Mouse (Mus musculus) small intestine, adult 2 months (tissue): ENCODE data around the gene Gm4792.

Source experiments
- CTCF ChIP-seq: fragments of 200-500 bp; IDR thresholded peaks from 2 replicates; pipeline ENCODE4 v1.5.1; 2012; ENCODE audit warnings: low read depth, mild to moderate bottlenecking, control low read depth, inconsistent platforms, low read length, moderate library complexity, mixed read lengths; ENCODE audit not compliant: insufficient replicate concordance, insufficient read length; ENCODE audit errors: extremely low read depth
- POLR2A ChIP-seq: fragments of 200-500 bp; IDR thresholded peaks from 2 replicates; pipeline ENCODE4 v1.6.1; 2012; ENCODE audit warnings: low read depth, mild to moderate bottlenecking, control low read depth, inconsistent platforms, low read length, moderate library complexity

GRCm38 (mm10) chr10:94298471-94298870 is at the start of gene Gm4792:
- TF ChIP-seq POLR2A (no peak), CTCF (no peak)
